Mouse (Mus musculus) cortical plate, adult 2 months (tissue): Measurements from ENCODE around the gene Herc4.

Experiments
- CTCF ChIP-seq: fragments of 200-500 bp; IDR thresholded peaks from 2 replicates; pipeline ENCODE4 v1.5.1; 2011; ENCODE audit warnings: mild to moderate bottlenecking, control low read depth, low read length; ENCODE audit not compliant: insufficient read depth; ENCODE audit errors: extremely low read depth
- POLR2A ChIP-seq: fragments of 200-500 bp; IDR thresholded peaks from 2 replicates; pipeline ENCODE4 v1.6.1; 2011; ENCODE audit warnings: mild to moderate bottlenecking, low read length, control low read depth; ENCODE audit not compliant: insufficient read depth; ENCODE audit errors: extremely low read depth

DNA sequence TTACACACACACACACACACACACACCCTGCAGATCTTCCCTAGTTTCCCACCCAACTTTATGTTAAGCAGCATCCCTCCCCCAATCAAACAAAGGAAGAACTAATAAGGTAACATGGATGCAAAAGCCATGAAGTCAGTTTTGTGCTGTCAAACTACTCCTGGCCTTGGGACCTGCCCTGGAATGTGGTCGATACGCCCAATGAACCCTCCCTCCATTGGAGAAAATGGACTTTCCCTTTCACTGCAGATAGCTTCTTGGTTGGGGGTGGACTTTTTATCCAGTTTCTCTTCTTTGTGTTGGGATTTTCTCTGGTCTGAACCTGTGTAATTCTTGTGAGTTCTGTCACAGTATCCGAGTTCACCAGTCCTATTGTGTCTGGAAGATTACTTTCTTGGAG, 15.1 kb downstream of the Herc4 start:
- no peak for TF ChIP-seq CTCF
- no peak for TF ChIP-seq POLR2A
